Mouse (Mus musculus): ENCODE data around the gene Gm9857. TPM values are rescaled to one million over a fixed set of nuclear protein-coding genes. Genes with fewer than 3 reads are reported as not detected.

The Gm9857 gene
- total RNA-seq (2015; ENCODE audit: low replicate concordance) (not detected in 2 replicates), total RNA-seq (2017; ENCODE audit: low replicate concordance) (not detected in 2 replicates)

GRCm38 (mm10) chr3:108940001-108940633 lies at the start of gene Gm9857:
Gene Gm9857 (minus strand): TSS chr3:108940445.
- no peak for ATAC-seq (replicated peaks; ENCODE audit: low FRiP score, poor library complexity, severe bottlenecking)

GRCm38 (mm10) chr3:108987009-108987659 lies 46.9 kb upstream of the Gm9857 start:
- no peak for ATAC-seq (replicated peaks; ENCODE audit: low FRiP score, poor library complexity, severe bottlenecking)

DNA sequence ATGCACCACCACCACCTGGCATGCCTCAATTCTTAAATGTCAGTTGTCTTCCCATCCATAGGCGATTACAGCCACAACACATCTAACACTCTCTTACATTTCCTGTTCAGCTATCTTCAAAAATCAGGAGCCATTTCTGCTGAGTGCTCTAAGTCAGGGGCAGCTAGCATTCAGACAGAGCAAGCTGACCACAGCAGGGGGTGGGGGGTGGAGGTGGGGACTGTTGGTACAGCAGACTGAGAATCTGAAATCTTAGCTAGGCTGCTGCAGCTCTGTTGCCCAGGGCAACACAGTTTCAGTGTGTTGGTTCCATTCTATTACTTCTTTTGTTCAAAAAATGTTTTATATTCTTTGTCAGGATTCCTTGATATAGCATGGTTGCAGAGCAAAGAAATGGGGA lies 46.3 kb upstream of the Gm9857 start:
- ATAC-seq (replicated peaks; ENCODE audit: low FRiP score, poor library complexity, severe bottlenecking): no peak

GRCm38 (mm10) chr3:108983989-108984388 lies 43.7 kb upstream of the Gm9857 start:
- no peak for ATAC-seq (replicated peaks; ENCODE audit: low FRiP score, poor library complexity, severe bottlenecking)

- no peak for ATAC-seq (replicated peaks; ENCODE audit: low FRiP score, poor library complexity, severe bottlenecking)
These were observed 41.7 kb upstream of the Gm9857 start for GRCm38 (mm10) chr3:108981946-108982345.

- no peak for ATAC-seq (replicated peaks; ENCODE audit: low FRiP score, poor library complexity, severe bottlenecking)
These were observed 37.2 kb upstream of the Gm9857 start for GRCm38 (mm10) chr3:108977340-108978030.

- ATAC-seq (replicated peaks; ENCODE audit: low FRiP score, poor library complexity, severe bottlenecking): no peak
These were observed 34.8 kb upstream of the Gm9857 start for GRCm38 (mm10) chr3:108974920-108975485.

- ATAC-seq (replicated peaks; ENCODE audit: low FRiP score, poor library complexity, severe bottlenecking): no peak
These were observed 33.9 kb upstream of the Gm9857 start for GRCm38 (mm10) chr3:108973980-108974660.

DNA sequence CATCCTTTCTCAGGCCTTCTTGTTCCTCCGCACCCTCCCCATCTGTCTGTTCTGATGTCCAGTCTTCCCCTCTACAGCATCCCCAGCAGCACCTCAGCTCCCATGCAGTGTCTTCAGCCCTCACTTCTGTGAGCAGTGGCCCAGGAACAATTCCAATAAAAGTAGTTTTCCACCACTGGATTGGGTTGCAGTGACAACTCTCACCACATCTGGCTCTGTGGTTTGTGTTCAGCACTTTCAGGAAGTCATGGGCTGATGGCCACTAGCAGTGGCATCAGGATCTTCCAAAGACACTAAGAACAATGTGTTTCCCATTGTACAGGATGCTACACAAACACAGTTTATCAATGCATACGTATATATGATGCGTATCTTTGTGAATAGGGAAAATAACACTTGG lies 25.8 kb upstream of the Gm9857 start:
- ATAC-seq (replicated peaks; ENCODE audit: low FRiP score, poor library complexity, severe bottlenecking): no peak

DNA sequence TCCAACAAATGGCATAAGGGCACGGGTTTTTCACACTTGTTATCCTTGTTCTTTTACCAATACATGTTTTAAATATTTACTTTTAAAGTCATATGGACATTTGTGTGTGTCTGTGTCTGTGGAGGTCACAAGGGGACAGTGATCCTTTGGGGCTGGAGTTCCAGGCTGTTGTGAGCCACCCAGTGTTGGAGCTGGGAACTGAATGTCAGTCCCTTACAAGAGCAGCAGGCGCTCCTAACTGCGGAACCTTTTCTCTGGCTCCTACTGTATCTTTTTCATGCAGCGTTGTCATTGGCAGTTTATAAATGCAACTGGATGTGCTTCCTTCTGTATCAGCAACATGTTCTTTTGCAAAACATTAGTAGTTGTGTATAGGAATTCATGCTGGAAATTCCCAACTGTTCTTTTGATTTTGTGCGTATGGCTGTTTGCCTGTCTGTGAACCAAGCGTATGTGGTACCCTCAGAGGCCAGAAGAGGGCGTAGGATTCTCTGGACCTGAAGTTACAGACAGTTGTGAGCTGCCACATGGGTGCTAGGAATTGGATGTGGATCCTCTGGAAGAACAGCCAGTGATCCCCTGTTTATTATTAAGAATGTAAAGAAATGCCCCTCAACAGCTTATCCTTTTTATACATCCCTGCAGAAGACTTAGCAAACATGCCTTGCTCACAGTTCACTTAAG lies 24.3 kb upstream of the Gm9857 start:
- peak; percentile 54; the same call in 1 of the 2 replicates for ATAC-seq (replicated peaks; ENCODE audit: low FRiP score, poor library complexity, severe bottlenecking)

DNA sequence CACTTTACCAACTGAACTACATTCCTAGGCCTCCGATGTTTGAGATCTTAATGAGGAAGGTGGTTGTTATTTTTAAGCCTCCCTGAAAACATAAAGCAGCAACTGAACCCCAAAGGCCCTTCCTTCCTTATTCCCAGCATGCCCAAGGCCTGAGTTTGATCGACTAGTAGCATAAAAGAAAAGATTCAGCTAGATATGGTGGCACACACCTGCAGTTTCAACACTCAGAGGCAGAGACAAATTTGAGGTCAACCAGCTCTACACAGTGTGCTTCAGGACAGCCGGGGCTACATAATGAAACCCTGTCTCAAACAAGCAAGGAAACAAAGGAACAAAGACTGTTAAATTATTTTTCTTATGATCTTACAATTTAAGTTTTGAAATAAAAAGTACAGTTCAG lies 23.5 kb upstream of the Gm9857 start:
- ATAC-seq (replicated peaks; ENCODE audit: low FRiP score, poor library complexity, severe bottlenecking): no peak

DNA sequence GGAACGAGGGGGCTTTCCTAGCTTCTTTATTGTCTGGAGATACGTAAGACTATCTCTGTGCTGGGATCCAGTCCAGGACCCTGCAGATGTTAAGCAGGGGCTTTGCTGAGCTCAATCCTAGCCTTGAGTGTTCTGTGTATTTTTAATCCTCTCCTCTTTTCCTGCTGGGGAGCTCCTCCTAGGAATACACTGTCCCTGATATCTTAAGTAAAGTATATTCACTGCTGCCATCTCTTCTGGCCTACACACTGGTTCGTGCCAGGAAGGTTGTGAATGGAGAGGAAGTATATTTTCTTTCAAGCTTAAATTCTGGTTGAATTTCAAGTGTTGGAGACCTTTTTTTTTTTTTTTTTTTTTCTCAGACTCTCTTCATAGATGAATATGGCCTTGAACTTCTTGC lies 23.0 kb upstream of the Gm9857 start:
- ATAC-seq (replicated peaks; ENCODE audit: low FRiP score, poor library complexity, severe bottlenecking): no peak

DNA sequence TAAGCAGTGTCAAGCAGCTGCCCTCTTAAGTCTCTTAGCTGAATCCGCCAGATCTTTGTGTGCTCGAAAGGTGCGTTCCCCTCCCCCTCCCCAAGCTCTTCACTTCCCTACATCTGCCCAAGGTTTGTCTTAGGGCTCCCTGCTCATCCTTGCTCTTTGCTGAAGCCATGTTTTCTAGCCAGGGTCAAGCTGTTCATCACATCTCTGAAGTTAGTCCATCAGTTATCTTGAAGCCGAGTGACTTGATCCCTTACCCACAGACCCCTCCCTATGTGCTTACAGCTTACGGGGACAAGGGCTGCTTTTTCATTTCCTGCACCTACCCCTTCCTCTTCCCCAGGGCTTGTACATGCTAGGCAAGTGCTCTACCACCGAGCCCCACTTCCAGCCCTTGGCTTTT lies 21.4 kb upstream of the Gm9857 start:
- no peak for ATAC-seq (replicated peaks; ENCODE audit: low FRiP score, poor library complexity, severe bottlenecking)

- no peak for ATAC-seq (replicated peaks; ENCODE audit: low FRiP score, poor library complexity, severe bottlenecking)
These were observed 21.0 kb upstream of the Gm9857 start for GRCm38 (mm10) chr3:108961226-108961625.

- no peak for ATAC-seq (replicated peaks; ENCODE audit: low FRiP score, poor library complexity, severe bottlenecking)
These were observed 19.5 kb upstream of the Gm9857 start for GRCm38 (mm10) chr3:108959680-108960295.

- ATAC-seq (replicated peaks; ENCODE audit: low FRiP score, poor library complexity, severe bottlenecking): no peak
These were observed 17.7 kb upstream of the Gm9857 start for GRCm38 (mm10) chr3:108957976-108958375.

DNA sequence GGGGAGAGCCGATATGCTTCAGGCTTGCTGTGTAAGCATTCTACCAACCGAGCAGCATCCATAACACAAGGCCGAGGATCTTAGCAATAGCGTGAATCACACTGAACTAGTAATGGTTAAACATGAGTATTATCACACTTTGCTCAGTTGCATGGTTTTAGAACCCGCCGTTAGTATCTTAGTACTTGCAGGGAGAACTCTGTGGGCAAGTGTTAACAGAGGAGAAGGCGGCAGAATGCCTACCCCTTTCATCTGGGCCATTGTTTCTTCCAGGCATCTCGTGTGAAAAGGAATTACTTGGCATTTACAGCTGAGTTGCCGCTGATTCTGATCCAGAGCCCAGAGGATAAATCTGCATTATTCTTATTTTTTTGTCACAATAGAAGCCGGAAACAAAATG lies 751 bp upstream of the Gm9857 start:
- ATAC-seq (replicated peaks; ENCODE audit: low FRiP score, poor library complexity, severe bottlenecking): no peak

GRCm38 (mm10) chr3:108939573-108939972 lies 672 bp downstream of the Gm9857 start, which contains the start of gene Henmt1:
Gene Henmt1 (plus strand): TSS chr3:108939873.
- ATAC-seq (replicated peaks; ENCODE audit: low FRiP score, poor library complexity, severe bottlenecking): no peak

GRCm38 (mm10) chr3:108938691-108939090 lies 1.6 kb downstream of the Gm9857 start:
- no peak for ATAC-seq (replicated peaks; ENCODE audit: low FRiP score, poor library complexity, severe bottlenecking)

Data from erythroid progenitor cell, adult 5-6 weeks (primary cell).